Mouse (Mus musculus) urinary bladder, postnatal 10 days (tissue): ENCODE results near the gene Rfc5.
"Not testable (repeated sequence)": the region's sequence is repeated elsewhere in the genome, so short reads cannot be mapped to it uniquely, and the experiment has no call there.

Experiments used
- DNase-seq: peaks from one replicate; pipeline ENCODE4 v3.0.0; 2022; ENCODE audit warnings: low spot score

Gene Rfc5

DNA sequence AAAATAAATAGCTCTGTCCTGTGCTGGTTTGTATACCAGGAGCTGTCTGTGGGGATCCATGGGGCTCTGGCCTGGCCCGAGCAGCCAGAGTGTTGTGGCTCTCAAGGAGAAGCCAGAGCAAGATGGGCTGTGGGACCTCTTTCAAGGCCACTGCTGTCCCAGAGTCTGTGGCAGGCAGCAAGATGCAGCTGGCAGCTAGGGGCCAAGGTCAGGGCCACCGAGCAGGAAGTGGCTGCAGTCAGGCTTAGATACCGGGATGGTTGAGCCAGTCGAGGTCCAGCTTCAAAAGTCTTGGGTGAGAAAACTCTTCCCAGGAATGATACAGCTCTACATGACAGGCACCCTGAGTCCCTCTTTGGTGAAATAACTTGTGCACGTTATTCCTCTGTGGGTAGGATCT, 41.8 kb downstream of the Rfc5 start:
- DNase-seq: no peak

DNA sequence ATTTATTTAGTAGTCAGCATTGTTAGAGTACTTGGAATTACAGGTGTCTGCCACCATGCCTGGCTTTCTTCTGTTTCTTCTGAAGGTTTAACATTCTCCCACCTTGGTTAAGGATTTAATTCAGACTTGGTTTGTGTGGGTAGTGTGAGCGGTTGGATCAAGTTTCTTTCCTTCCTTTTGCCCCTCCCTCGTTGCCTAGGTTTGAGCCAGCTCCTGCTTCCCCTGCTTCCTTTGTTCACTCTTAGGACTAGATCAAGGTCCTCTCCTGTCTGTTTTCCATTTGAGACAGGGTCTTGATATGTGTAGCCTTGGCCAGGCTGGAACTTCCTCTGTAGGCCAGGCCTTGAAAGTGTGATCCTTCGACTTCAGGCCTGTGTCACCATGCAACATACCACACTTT, 42.6 kb downstream of the Rfc5 start:
- DNase-seq: no peak

DNA sequence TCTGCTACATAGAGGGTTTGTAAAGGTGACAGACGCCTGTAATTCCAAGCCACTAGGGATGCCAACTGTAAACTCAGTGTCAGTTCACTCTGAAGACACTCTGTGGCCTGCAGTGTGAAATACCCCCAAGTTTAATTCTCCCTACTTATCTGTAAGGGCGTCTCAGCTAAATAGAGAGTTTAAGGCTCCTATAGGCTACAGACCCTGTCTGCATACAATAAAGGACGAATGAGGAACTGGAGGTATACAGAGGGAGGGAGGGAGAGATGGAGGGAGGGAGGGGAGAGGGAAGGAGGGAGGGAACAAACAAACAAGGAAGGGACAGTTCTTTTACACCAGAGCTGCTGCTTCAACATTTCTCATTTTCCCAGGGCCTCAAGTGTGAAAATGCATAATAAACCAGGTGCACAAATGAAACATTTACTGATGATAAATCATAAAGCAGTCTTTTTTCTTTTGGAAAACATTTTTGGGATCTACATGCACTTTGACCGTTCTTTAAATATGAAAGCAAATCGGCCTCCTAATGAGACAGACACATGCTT, 43.3 kb downstream of the Rfc5 start:
- DNase-seq: no peak

DNA sequence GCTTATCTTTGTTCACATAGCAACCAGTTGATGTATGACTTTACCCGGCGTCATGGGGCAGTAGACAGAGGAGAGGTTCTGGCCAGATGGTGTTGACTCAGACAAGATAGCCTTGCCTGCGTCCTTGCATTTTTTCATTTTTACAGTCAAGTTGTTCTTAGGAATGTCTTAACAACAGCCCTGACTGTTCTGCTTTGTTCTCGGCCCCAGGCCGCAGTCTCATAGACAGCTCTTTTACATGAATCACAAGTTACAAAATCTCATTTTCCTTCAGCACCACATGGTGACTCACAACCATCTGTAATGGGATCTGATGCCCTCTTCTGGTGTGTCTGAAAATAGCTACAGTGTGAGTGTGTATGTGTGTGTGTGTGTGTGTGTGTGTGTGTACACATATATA, 44.4 kb downstream of the Rfc5 start:
- not testable (repeated sequence) for DNase-seq

DNA sequence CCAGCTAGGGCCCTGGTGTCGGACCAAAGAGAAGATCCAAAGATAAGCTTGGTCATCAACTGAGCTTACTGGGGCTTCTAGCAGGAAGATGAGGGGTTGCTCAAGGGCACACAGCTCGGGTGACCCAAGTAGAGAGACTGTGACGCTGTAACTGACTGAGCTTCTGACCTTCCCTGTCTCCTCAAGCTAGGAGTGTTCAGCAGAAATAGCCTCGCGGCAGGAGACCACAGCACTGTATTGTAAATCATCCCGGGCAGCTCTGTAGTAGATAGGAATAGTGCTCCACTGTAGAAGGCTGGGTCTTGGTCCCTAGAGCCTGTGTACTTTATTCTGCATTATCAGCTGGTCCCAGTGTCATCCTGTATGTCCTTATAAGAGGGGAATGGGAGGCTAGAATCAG, 47.0 kb downstream of the Rfc5 start:
- DNase-seq: no peak

DNA sequence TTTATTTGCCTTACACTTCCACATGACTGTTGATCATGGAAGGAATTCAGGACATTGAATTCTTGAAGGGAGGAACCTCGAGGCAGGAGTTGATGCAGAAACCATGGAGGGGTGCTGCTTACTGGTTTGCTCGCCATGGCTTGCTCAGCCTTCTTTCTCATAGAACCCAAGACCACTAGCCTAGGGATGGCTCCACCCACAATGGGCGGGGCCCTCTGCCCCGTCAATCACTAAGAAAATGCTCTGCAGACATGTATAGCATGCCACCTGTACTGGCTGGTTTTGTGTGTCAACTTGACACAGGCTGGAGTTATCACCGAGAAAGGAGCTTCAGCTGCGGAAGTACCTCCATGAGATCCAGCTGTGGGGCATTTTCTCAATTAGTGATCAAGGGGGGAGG, 48.8 kb downstream of the Rfc5 start:
- no peak for DNase-seq

DNA sequence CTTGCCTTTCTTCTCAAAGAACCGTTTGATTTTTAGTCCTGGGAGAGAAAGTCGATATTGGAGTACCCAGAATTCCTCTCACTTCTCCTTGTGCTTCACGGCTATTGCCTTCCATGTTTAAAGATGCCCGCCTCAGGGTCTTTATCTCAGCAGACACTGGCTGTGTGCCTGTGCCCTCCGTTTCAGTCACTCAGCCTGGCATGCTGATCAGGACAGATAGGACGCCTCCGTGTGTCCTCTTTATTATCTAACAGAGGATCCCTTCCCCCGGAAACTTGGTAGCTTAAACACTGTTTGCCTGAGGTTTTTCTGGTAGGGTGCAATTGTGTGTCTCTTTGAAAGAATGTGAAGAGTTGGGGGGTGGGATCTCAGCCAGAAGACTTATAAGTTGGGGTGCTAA, 50.3 kb downstream of the Rfc5 start:
- DNase-seq: no peak

DNA sequence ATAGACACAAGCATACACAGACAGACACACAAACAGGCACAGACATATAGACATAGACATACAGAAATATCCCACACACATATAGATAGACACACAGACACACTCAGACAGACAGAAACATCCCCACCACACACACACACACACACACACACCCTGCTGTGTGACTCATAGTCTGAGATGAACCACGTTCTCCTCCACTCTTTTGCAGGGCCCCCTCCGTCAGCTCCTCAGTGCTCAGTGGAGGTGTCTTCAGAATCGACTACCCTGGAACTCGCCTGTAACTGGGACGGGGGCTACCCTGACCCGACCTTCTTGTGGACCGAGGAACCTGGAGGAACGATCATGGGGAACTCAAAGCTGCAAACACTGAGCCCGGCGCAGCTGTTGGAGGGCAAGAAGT, 50.8 kb downstream of the Rfc5 start:
- no peak for DNase-seq

DNA sequence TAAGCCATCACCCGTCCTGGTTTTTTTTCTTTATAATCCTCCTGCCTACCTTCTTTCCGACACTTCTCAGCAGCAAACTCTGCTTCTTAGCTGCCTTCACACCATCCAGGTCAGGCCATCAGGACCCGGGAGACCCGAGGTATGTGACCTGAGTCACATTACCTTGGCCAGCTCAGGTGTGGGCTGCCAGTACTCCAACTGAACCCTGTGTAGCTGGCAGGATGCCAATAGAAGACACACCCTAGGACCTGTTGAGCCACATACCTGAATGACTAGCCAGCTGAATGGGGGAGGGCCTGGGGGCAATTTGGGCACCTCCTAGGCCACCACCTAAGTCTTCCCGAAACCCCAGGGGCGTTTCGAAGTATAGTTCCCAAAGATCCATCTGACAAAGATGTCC, 58.4 kb downstream of the Rfc5 start:
- DNase-seq: no peak
